Mouse (Mus musculus): Measurements from ENCODE around the gene Olfr58.
"Not testable (repeated sequence)": the region's sequence is repeated elsewhere in the genome, so short reads cannot be mapped to it uniquely, and the experiment has no call there.

The Olfr58 gene

DNA sequence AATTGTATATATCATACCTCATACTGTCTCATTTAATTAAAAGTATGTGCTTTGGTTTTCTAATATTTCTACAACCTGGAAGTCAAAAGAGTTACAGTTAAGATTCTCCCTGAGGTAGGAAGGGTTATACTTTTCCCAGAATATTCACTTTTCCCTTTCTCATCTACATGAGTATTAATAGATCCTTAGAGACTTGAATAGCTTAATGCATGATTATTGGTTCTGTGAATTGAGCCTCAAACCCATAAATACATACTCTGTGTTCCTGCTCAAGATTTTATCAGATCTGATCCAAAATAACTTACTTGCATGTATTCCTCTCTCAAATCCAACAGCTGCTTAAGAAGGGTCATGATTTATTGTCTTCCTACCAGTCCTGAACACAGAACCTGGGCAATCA, at the start of gene Olfr58:
Gene Olfr58 (plus strand): TSS at position 301 of the 400 bp plus-strand sequence.
- DNase-seq = no peak

DNA sequence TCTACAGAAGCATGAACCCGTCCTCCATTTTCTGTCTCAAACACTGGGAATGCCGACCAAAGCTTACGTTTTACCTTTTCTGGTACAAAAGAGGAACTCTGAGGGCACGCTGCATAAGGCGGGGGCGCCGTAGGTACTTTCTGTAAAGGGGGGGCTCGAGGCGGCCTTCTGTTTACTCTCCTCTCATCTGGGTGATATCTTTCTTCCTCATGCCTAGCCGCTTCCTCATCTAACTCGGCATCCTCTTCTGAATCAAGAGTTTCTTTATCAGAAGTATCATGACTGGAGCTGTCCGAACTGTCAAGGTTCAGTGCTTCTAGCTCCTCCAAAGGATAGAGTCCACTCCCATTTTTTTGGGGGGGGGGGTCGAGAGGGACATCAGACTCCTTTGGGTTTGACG, 10.9 kb upstream of the Olfr58 start:
- no peak for DNase-seq

DNA sequence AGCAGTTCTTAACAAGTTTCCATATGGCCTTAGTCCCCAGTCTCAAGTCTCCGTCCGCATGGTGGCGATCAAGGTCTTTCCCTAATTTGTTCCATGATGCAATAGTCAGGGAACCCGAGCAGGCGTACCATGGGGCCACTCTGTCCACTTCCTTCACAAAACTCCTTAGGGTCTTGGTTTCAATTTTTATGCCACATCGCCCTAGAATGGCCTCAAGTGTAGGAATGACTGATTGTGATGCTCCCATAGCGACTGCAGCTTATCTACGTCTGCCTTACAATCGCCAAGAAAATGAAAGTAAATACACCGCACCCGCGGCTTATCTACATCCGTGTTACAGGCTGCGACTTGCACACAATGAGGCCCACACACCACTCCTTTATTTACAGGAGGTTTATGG, 10.4 kb upstream of the Olfr58 start:
- no peak for DNase-seq

DNA sequence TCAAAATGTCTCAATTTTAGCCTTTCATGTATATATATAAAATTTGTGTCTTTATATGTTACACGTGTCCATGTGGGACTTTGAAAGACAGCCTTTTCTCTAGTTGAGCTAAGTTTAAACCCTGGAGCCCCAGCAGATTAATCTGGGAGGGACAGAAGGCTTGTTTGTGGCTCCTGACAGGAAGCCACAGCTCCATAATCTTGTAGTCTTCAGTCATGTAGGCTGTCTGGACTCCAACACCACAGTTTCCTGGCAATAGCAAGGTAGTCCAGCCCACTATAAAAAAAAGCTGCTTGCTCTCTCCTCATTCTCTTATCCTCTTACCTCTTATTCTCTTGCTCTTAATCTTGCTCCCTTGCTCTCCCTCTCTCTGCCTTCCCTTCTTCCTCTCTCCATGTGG, 22.9 kb downstream of the Olfr58 start:
- no peak for DNase-seq

DNA sequence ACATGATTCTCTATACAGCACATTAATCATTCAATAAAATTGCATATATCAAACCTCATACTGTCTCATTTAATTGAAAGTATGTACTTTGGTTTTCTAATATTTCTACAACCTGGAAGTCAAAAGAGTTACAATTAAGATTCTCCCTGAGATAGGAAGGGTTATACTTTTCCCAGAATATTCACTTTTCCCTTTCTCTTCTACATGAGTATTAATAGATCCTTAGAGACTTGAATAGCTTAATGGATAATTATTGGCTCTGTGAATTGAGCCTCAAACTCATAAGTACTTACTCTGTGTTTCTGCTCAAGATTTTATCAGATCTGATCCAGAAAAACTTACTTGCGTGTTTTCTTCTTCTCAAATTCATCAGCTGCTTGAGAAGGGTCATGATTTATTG, 24.5 kb downstream of the Olfr58 start, which contains the start of gene Olfr859:
Gene Olfr859 (plus strand): TSS at position 301 of the 400 bp plus-strand sequence.
- DNase-seq = not testable (repeated sequence)
